Mouse (Mus musculus): Measurements from ENCODE around the gene Vmn2r28. TPM values are rescaled to one million over a fixed set of nuclear protein-coding genes. Genes with fewer than 3 reads are reported as not detected.

Vmn2r28 gene
- not detected for polyA plus RNA-seq (2014; fragmentation: Illumina TruSeq; extraction: RNeasy Lipid Tissue Mini Kit (QIAGEN cat#74804); ENCODE audit: low read depth, low replicate concordance)

GRCm38 (mm10) chr7:5493856-5494255 is at the start of gene Vmn2r28:
Gene Vmn2r28 (minus strand): TSS chr7:5493956.

GRCm38 (mm10) chr7:5456674-5457073 is 37.1 kb downstream of the Vmn2r28 start, which contains the start of gene Vmn1r59:
Gene Vmn1r59 (minus strand): TSS chr7:5456774.

Other genes starting within 250 kb of the Vmn2r28 start
- not detected for gene Gm5065, start 143.4 kb downstream of the Vmn2r28 start, polyA plus RNA-seq (2014; fragmentation: Illumina TruSeq; extraction: RNeasy Lipid Tissue Mini Kit (QIAGEN cat#74804); ENCODE audit: low read depth, low replicate concordance)
- gene Nlrp2, start 142.9 kb downstream of the Vmn2r28 start, polyA plus RNA-seq (2014; fragmentation: Illumina TruSeq; extraction: RNeasy Lipid Tissue Mini Kit (QIAGEN cat#74804); ENCODE audit: low read depth, low replicate concordance), result not detected
- gene Vmn1r58, start 80.6 kb downstream of the Vmn2r28 start, polyA plus RNA-seq (2014; fragmentation: Illumina TruSeq; extraction: RNeasy Lipid Tissue Mini Kit (QIAGEN cat#74804); ENCODE audit: low read depth, low replicate concordance), result not detected
- not detected for gene Vmn1r59, start 37.2 kb downstream of the Vmn2r28 start, polyA plus RNA-seq (2014; fragmentation: Illumina TruSeq; extraction: RNeasy Lipid Tissue Mini Kit (QIAGEN cat#74804); ENCODE audit: low read depth, low replicate concordance)
- not detected for gene Vmn1r60, start 53.4 kb upstream of the Vmn2r28 start, polyA plus RNA-seq (2014; fragmentation: Illumina TruSeq; extraction: RNeasy Lipid Tissue Mini Kit (QIAGEN cat#74804); ENCODE audit: low read depth, low replicate concordance)
- gene Vmn1r61, start 119.3 kb upstream of the Vmn2r28 start, polyA plus RNA-seq (2014; fragmentation: Illumina TruSeq; extraction: RNeasy Lipid Tissue Mini Kit (QIAGEN cat#74804); ENCODE audit: low read depth, low replicate concordance), result not detected
- gene Vmn1r62, start 179.7 kb upstream of the Vmn2r28 start, polyA plus RNA-seq (2014; fragmentation: Illumina TruSeq; extraction: RNeasy Lipid Tissue Mini Kit (QIAGEN cat#74804); ENCODE audit: low read depth, low replicate concordance), result not detected

All from kidney, adult 10 weeks (tissue).